Mouse (Mus musculus) kidney, adult 11 months (tissue): ENCODE data around the gene Acaca.

Experiments used
- DNase-seq: peaks from one replicate; pipeline ENCODE4 v3.0.0; 2022

The Acaca gene

GRCm38 (mm10) chr11:84128943-84129798 lies at the start of gene Acaca, which contains the start of gene Tada2a:
Gene Acaca (plus strand): TSS chr11:84129672.
Gene Tada2a (minus strand): TSS chr11:84129600.
- peak; percentile 64 for DNase-seq

- no peak for DNase-seq
Observed at GRCm38 (mm10) chr11:84079887-84080286, 49.6 kb upstream of the Acaca start.

- DNase-seq, result no peak
Observed at GRCm38 (mm10) chr11:84080327-84080726, 49.1 kb upstream of the Acaca start.

DNA sequence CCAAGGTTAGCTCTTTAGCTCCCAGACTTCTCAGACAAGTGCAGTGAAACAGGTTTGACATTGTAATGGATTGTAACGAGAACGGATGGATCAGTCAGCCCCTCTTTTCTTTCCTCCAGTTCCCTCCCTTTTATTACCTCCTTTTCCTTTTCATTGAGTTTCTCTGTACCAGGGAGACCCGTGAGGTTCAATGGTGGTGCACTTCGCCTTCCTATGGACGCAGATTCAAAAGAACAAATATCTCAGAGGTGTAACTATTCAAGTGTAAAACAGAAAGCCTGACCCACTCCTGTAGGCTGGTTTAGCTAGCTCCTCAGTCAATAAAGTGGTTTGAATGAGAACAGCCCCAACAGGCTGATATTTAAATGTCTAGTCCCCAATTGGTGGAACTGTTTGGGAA lies 47.6 kb upstream of the Acaca start:
- no peak for DNase-seq

DNA sequence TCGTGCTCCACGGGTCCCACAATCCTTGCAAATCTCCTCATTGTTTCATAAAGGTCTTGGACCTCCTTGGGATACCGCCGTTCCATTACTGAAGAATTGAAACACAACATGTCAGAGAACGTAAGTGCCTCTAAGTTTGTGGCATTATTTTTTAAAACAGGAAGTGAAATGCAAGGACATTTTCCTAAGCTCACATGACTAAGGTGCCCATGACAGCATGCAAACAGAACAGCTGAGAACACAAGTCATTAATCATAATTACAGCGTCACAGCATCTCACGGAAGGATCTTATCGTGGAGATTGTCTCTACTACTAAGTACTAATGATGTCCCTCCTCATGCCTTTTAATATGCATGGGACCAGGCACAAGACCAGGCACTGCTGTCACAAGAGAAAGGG lies 38.9 kb upstream of the Acaca start:
- DNase-seq, result no peak

- no peak for DNase-seq
Observed at GRCm38 (mm10) chr11:84095084-84095483, 34.4 kb upstream of the Acaca start.

- no peak for DNase-seq
Observed at GRCm38 (mm10) chr11:84097251-84097998, 32.0 kb upstream of the Acaca start.

GRCm38 (mm10) chr11:84101182-84101581 lies 28.3 kb upstream of the Acaca start:
- no peak for DNase-seq

- no peak for DNase-seq
Observed at GRCm38 (mm10) chr11:84104036-84104435, 25.4 kb upstream of the Acaca start.

DNA sequence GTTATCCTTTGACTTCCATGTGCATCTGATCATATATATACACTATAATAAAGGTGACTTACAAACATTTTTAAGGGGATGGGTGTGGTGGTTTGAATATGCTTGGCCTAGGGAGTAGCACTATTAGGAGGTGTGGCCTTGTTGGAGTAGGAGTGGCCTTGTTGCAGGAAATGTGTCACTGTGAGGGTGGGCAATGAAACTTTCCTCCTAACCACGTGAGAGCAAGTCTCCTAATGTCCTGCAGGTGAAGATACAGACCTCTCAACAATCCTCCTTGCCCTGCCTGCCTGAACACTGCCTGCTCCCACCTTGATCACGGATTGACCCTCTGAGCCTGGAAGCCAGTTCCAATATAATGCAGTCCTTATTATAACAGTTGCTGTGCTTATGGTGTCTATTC lies 22.3 kb upstream of the Acaca start:
- no peak for DNase-seq

GRCm38 (mm10) chr11:84113623-84114022 lies 15.8 kb upstream of the Acaca start:
- no peak for DNase-seq

DNA sequence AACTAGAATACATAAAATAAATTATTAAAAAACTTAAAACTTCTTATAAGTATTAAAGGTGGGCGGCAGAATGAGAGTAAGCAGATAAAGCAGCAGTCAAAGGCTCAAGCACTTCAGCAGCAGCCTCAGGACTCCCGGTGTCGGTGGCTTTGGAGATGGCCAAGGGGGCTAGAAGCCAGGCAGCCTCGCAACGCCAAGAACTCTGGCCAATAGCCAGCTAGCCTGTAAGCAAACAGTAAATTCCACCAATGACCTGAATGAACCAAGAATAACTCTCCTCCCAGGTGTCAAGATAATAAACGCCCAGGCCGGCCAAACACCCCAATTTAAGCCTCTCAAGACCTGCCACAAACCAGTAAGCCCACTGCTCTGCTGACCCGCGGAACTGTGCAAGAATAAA lies 13.8 kb upstream of the Acaca start:
- no peak for DNase-seq

GRCm38 (mm10) chr11:84116221-84116620 lies 13.3 kb upstream of the Acaca start:
- no peak for DNase-seq

- DNase-seq, result no peak
Observed at GRCm38 (mm10) chr11:84117431-84117830, 12.0 kb upstream of the Acaca start.

DNA sequence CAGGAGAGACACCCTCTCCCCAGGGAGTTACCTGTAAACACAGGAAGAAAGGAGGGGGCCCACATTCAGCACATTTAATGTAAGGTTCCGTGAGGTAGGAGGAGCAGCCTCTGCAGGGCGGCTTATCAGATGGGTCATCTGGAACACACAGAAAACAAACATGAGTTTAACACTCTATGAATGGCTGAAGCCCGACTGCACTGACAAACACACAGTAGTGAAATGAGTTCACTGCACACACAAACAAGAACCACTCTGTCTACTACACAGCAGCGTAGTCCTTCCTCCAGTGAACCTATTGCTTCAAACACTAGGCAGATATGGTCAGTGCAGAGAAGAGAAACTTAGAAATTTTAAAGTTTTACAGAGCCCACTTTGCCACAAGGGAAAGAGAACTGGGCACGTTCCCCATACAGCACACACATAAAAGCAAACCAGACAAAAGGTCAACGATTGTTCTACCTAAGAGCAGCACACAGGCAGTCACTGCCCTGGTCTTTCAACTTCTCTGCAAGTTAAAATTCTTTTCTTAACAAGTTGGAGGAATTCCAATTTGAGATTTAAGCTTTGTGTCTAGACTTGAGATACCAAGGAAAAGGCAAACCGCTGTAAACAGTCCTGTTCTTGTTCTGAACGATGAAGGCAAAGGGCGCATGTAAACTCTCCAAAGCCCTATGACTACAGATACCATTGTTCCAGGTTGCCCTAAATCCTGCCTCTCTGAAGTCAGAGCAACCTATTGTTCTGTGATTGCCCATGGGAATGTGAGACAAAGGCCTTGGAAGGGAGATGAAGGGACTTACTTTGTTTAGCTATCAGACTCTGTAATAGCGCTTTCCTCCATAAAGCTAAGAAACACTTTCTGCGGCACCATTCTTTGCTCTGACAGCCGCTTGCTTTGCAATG lies 8.2 kb upstream of the Acaca start:
- DNase-seq, result no peak

DNA sequence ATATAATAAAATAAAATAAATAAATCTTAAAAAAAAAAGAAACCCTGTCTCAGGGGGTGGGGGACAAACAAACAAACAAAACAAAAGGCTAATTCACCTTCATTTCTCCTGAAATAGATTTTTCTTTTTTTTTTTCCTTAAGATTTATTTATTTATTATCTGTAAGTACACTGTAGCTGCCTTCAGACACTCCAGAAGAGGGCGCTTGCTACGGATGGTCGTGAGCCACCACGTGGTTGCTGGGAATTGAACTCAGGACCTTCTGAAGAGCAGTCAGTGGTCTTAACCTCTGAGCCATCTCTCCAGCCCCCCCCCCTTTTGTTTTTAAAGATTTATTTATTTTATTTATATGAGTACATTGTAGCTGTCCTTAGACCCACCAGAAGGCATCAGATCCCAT lies 1.5 kb upstream of the Acaca start:
- DNase-seq, result no peak

GRCm38 (mm10) chr11:84129799-84130185 lies 320 bp downstream of the Acaca start:
- DNase-seq, result no peak

DNA sequence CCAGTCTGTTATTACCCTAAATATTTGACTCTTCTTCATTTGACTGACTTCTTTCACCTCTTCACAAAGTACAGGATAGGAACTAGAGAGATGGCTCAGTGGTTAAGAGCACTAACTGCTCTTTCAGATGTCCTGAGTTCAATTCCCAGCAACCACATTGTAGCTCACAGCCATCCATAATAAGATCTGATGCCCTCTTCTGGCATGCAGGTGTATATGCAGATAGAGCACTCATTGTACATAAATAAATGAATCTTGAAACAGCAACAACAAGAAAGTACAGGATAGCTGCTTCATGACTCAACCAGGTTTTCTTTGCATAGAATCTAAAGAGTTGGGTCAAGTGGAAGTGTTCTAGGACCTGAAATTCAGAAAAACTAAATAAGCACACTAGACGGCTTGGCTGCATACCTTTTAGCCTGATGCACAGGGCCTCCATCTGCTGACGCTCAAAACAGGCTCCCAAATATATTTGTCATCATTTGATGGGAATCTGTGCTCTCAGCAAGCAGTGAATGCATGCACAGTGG lies 4.9 kb downstream of the Acaca start:
- no peak for DNase-seq

DNA sequence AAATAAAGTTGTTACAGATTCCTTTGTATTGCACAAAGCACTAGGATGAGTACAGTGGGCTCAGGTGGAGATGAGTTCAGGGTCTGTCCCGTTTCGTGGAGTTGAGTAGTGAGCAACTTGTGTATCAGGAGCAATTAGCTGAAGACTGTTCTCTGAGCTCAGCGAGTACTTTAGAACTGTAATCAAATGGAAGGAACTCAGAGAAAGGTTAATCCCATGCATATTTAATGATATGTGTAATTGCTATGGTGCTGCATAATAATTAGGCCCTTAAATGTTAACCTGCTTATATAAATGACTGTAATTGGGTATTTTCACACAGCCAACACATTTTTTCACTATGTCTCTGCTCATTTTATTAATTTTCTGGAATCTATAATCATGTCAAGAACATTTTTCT lies 7.0 kb downstream of the Acaca start:
- no peak for DNase-seq

- peak; percentile 49 for DNase-seq
Observed at GRCm38 (mm10) chr11:84141752-84142151, 12.3 kb downstream of the Acaca start.

DNA sequence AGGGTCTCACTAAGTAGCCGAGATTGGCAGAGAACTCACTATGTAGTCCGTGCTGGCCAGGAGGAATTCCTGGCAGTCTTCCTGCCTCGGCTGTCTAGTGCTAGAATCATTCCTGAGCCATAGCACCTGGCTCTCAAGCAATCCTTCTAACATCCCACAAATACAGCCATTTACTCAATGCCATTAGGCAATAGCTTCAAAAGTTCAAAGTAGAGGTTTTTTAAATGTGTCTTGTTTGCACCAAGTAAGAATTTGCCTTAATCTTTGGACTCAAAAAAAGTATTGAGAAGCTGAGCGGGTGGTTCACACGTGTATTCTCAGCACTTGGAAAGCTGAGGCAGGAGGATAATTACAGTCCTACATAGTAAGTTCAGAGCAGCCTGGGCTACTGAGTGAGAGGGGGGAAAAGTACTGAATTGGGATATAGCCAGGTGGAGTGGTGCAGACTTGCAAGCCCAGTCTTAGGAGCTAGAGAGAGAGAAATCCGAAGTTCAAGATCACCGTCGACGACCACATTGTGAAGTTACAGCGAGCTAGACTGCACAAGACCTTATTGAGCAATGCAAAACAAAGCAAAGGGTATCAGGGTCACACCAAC lies 15.8 kb downstream of the Acaca start:
- DNase-seq, result no peak

DNA sequence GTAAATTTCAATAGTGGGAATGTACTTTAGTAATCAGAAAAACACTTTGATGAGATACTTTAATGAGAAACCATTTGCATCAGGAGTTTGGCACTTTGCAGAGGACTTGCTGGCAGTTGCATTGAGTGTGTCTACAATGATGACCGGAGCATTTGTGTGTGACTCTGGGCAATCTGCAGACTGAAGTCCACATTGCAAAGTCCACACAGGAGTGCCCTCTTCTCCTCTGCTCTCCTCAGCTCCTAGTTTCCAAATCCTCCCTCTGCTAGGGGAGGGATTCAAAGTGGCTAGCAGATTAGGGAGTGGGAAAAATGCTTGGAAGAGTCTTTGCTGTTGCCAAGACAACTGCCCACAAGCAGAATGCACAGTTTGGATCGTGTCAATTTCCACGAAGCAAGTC lies 16.6 kb downstream of the Acaca start:
- DNase-seq, result peak; percentile 36
